Mouse (Mus musculus): ENCODE data around the gene Was.
"Not testable (repeated sequence)": the region's sequence is repeated elsewhere in the genome, so short reads cannot be mapped to it uniquely, and the experiment has no call there.

Was gene

DNA sequence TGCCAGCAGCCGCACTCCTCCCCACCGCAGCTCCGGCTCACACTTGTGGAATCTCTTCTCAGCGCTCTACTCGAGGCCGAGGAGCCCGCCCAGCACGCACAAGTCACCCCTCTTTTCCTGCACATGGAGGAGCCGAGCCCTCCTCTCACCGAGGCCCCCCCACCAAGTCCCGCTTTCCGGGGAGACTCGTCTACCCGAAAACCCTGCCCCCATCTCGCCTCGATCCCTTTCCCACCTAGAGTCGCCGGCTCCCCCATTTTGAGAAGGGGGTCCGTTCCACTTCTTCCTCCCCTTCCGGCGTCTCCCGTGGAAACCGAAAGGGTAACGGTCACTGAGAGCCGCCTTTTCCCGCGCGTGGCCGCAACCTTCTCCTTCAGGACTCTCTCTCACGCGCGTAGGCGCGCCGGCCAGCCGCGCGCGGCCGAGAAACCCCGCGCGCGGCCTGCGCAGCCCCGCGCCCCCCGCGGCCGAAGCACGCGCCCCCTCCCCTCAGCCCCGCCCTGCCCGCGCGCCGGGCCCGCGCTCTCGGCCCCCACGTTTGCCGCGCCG is 16.3 kb downstream of the Was start:
- DNase-seq = peak in 1 of 2 experiments; percentile 62

GRCm38 (mm10) chrX:8069166-8069565 is 21.1 kb downstream of the Was start:
- no peak for DNase-seq

GRCm38 (mm10) chrX:8051044-8051781 is 39.1 kb downstream of the Was start:
- not testable (repeated sequence) for DNase-seq

DNA sequence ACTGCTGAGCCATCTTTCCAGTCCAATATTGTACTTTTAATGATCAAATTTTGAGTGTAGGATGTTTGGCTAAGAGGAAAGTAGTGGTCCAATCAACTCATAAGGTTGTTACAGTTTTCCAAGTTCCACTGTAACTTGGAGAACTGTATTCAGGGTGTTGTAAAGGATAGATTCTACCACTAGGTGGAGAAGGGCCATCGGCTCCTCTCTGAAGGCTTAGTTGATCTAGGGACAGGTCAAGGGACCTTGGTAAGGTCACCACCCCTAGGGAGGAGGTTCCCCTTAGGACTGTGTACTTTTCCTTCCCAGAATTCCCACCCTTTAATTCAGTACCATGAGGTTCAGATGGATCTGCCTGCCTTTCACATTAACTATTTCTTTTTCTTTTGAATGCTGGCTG is 57.3 kb downstream of the Was start:
- no peak for DNase-seq

Data from cerebellum, postnatal 10 days (tissue).